Mouse (Mus musculus): ENCODE measurements around the gene Lyg2.

Gene Lyg2

DNA sequence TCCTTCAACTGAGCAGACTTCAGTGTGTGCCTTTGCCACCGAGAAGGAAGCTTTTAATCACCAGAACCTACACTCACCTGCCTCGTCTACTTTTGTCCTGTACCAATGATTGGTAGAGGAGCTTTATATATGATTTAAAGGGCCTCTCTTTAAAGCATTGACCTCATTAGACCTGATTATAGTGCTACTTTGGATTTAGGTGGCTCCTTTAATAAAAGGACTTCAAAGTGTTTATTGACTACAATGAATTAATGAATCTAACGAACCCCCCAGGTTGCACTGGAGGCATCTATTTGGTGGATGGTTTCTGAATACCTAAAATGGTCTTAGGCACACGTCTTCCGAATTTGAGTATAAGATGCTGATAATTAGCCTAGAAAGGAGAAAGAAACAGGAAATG, at the start of gene Lyg2:
Lyg2 (minus strand) TSS at position 101 of the 400 bp plus-strand sequence.
- DNase-seq (ENCODE audit: extremely low spot score, low spot score), result no peak

DNA sequence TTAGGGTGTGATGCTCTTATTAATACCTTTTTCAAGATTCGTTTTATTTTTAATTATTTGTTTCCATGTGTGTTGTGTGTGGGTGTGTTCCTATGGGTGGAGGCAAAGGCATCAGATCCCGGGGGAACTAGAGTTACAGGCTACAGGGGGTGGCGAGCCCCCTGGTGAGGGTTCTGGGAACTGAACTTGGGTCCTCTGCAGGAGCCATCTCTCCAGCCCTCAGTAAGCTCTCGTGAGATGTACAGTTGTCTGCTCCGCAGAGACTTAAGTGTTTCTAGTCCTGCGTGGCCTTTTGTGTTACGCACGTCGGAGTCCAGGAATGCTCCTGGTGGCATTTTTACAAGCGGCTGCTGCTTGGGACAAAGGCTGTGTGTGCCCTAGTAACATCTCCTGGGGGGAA, 49.3 kb upstream of the Lyg2 start:
- no peak for DNase-seq (ENCODE audit: extremely low spot score, low spot score)

DNA sequence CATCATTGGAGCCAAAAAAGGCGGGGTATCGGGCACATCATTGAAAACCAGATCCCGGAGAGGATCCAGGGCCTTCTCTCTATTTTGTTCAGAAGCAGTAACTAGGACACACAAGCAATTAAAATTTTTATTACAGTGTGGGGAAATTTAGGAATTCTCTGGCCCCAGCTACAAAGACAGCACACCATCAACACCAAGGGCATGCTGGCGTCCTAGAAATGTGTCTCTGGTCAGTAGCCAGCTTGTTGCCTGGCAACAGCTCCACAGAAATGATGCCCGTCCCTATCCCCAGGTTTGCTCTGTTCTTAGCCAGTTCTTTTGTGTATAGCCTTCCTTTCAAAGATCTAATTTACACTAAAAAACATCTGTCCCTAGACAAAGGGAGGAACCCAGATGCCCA, 43.2 kb upstream of the Lyg2 start:
- no peak for DNase-seq (ENCODE audit: extremely low spot score, low spot score)

DNA sequence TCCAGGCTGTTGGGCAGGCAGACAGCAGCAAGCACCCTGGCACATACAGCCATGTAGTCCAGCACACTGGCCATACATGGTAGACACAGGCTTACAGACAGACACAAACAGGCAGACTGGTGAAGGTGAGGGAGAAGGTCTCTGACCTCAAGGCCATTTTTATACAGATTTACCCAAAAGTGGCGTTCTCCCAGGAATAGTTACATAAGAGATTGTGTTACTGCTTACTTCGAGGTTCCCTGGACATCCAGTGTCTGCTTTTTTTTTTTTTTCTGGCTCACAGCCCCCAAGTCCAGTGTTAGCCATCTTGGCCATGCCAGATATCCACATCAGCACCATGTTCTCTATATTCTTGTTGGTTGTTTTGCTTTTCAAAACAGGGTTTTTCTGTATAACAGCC, 42.2 kb upstream of the Lyg2 start:
- no peak for DNase-seq (ENCODE audit: extremely low spot score, low spot score)

DNA sequence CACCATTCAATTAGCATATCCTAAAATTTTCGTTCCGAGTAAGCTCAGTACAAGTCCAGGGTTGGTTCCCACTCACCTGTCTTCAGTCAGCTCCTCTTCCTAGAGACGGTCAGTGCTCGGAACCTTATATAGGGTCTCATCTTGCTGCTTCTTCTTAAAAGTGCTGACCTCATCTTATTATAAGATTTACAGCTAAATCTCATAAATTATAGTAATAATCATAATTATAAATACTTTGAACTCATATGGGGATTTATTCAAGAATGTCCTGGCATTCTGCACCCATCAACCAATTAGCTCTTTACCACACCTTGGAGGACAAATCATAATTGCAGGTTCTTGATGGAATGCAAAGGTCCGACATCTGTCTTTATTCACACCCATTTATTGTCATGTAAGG, 41.4 kb upstream of the Lyg2 start, which contains the start of gene Lyg1:
Lyg1 (minus strand) TSS at position 101 of the 400 bp plus-strand sequence.
- no peak for DNase-seq (ENCODE audit: extremely low spot score, low spot score)

DNA sequence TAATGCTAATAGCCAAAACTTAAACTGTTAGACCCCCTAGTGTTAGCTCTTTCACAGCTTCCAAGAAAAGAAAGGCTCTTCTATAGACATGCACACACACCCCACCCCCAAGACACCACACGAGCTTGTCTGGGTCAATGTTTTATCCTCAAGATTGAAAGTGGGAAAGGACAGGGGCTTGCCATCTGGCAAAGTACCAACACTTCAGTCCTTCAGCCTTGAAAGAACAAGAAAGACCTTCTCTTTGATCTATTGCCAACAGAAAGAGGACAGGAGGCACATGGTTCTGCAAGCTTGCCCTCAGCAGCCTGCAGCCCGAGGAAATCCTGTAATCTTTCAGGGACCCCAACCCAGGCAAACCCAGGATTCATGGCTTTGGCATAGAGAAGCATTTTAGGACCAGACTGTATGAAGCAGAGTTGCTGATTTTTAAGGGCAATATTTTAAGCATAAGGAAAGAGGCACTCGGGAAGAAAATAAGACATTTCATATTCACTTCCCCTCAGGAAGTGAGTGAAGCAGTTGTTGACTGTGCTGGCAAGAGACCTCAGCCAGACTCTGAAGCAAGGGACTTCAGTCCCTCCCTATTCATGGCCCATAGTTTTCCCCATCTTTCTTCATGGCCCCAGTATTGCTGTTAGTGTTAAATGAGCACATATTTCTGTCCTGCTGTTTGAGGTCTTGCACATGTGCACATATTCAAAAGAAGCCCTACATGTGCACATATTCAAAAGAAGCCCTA, 40.6 kb upstream of the Lyg2 start:
- no peak for DNase-seq (ENCODE audit: extremely low spot score, low spot score)

DNA sequence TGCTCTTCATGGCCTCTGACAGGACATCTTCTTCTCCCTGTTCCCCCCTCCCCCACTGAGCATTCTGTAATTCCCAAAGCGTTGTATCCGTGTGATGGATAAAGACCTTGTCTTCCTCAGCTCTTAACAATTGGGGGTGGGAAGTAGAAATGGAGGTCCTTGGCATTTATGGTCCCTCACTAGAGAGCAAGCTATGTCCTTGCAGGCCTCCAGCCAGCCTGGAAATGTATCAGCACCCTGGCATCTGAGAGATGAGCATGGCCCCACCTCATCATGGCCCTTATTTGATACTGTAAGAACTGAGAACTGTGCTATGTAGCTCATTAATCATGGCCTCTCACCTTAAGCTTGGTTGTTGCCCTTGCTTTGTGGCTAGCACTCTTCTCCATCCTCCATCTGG, 39.0 kb upstream of the Lyg2 start:
- no peak for DNase-seq (ENCODE audit: extremely low spot score, low spot score)

DNA sequence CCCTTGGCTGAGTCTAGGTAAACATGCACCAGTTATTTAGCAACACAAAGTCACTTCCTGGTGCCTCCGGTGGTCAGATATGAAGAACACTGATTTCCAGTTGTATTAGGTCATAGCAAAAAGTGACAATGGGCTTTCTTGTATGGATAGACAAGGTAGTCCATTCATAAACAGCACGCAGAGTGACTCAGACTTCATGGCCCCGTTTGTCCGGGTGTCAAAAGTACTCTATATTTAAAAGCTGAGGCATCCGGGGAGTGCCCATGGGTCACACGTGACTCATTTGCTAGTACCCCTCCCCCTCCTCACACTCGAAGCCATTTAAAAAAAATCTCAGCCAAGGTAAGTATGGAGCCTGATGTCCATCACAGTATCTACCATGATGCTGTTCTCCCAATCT, 38.5 kb upstream of the Lyg2 start:
- DNase-seq (ENCODE audit: extremely low spot score, low spot score), result no peak

DNA sequence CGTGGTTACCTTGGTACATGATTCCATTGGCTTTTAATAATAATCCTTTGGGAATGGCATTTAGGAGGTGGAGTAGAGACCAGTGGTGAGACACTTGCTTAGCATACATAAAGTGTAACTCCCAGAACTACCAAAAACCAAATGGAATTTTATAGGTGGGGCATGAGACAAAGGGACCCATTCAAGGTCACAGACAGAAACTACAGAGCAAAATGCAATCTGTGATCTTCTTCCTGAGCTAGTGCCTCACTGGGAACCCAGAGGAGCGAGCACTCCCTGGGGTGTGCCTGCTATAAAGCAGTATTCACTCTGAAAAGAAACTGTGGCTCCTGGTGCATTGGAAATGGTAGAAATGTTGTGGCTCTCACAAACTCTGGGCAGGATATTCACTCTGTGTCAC, 32.6 kb upstream of the Lyg2 start:
- no peak for DNase-seq (ENCODE audit: extremely low spot score, low spot score)

DNA sequence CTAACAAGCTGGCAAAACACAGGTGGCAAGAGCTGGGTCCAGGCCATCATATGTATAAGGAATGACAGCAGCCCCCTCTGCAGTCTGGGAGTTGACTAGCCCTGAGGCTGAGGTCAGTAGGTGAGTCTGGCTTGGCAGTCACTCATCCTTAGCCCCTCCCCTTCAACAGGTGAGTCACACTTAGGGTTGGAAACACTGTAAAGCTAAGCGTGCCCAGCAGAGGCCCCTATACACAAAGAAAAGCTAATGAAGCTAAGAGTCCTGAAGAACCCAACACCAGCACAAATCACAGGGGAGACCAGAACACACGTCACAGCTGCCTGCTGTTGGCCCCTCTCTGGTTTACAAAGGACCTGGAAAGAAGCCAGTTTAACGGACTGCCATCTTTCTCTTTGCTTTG, 15.5 kb upstream of the Lyg2 start:
- DNase-seq (ENCODE audit: extremely low spot score, low spot score), result no peak

DNA sequence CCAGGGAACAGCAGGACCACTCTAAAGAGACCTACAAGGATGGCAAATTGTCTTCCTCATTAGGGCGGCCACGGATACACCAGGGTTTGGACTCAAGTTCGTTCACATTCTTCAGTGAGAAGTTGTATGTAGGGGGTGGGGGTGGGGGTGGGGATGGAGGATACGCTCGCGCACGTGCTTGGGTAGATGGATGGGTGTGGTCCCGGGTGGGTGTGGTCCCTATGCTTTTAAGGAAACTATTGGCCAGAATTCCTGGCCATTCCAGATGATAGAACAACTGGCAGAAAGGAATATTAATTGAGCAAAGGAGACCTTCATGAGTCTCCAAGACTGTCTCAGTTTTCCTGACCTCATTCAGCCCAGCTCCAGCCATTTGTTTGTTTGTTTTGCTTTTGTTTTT, 9.7 kb upstream of the Lyg2 start:
- no peak for DNase-seq (ENCODE audit: extremely low spot score, low spot score)

DNA sequence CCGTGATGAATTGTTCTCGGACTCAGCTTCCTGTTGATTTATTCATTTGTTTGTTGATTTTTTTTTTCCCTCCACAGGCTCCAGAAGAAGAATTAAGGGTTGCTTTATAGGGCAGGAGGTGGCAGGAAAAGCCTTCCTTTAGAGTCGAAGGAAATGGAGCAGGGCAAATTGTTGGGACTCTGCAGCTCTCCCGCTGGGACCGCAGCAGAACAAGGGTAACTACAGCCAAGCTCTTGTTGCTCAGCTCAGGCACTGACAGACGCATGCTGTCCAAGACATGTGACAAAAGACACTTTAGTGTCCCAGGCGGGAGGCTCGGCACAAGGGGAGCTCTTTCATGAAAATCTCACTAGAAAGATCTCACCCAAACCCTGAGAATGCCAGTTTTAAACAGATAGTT, 6.2 kb upstream of the Lyg2 start:
- no peak for DNase-seq (ENCODE audit: extremely low spot score, low spot score)

DNA sequence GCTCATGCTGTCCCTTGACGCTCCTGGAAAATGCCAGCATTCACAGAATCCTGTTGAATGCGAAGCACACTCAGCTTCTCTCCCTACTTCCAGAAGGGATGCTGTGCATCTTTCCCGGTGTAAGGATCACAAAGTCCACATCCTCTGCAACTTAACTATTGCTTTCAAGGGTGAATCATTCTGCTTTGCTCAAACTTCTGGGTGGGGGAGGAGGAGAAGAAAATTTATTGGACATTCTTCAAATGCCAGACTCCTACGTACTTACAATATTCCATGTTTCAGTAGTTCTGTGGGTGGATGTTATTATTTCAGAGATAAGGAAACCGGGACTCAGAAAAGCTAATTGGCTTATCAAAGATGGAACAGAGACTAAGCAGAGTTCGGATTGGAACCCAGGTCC, 1.8 kb upstream of the Lyg2 start:
- no peak for DNase-seq (ENCODE audit: extremely low spot score, low spot score)

DNA sequence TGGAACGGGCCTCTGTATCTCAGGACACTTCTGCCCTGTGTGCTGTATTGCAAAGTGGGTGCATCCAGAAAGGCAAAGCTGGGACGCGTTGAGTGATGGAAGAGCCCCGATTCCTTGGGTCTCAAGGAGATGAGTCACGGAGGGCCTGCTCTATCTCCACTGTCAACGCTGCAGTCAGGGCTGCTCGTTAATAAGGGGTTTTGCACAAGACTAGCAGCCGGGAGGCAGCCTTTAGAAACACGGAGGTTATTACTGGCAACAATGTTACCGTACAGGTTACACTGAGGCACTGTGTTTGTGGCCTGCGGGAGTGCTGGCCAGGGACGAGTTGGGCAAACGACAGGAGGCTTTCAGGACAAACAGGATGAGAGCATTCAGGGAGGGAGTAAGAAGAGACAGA, 1.4 kb upstream of the Lyg2 start:
- DNase-seq (ENCODE audit: extremely low spot score, low spot score), result no peak

DNA sequence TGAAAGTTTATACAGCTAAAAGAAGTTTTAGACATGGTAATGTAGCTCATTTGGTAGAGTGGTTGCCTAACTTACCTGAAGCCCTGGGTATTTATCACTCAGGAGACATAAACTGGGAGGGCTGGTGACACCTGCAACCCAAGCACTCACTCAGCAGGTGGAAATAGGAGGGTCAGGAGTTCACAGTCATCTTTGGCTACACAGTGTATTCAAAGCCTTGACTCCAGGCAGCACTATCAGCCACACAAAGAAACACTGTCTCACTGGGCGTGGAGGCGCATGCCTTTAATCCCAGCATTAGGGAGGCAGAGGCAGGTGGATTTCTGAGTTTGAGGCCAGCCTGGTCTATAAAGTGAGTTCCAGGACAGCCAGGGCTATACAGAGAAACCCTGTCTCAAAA, 3.5 kb downstream of the Lyg2 start:
- no peak for DNase-seq (ENCODE audit: extremely low spot score, low spot score)

DNA sequence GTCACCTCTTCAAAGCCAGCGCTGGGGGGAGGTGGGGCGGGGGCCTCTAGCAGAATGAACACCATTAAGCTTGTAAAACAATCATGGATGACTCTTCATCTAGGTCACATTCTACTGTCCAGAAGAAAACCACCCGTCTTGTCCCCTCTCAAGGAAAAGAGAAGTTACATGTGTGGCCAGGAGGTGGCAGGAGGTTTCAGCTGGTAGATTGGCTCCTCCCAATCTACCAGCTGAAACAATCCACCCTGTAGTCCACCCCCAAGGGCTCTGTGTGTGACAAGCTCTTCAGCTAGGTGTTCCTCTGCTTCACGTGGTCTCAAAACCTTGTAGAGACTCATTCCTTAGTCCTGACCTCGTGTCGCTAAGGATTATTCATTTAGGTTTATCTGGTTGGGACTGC, 13.1 kb downstream of the Lyg2 start:
- peak; percentile 16 for DNase-seq (ENCODE audit: extremely low spot score, low spot score)

DNA sequence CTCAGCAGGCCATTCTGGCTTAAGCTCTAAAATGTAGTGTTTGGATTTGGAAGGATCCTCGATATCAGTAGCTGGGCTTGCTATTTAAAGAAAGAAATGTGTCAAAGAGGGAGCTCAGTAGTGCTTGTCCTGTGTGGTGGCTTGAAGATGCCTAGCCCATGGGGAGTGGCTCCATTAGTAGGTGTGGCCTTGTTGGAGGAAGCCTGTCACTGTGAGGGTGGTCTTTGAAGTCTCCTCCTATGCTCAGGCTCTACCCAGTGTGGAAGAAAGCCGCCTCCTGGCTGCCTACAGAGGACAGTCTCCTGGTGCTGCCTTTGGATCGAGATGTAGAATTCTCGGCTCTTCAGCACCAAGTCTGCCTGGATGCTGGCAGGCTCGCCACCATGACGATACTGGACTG, 16.0 kb downstream of the Lyg2 start:
- no peak for DNase-seq (ENCODE audit: extremely low spot score, low spot score)

DNA sequence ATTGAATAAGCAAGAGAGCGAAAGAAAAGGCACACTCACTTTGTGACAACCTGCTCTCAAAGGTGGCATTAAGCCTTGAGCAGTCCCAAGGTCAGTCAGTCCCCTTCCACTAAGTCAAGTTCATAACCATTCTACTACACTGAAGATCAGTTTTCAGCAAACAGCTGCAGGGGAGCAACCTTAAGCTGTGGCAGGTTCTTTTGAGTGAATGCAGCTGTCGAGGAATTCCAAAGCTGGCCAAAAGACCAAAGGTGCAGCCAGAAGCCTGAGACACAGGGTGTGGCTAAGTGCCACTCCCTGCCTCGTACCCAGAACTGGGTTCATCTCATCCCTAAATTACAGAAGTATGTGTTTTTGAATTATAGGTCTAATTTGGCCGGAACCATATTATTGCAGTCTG, 16.5 kb downstream of the Lyg2 start:
- DNase-seq (ENCODE audit: extremely low spot score, low spot score), result no peak

DNA sequence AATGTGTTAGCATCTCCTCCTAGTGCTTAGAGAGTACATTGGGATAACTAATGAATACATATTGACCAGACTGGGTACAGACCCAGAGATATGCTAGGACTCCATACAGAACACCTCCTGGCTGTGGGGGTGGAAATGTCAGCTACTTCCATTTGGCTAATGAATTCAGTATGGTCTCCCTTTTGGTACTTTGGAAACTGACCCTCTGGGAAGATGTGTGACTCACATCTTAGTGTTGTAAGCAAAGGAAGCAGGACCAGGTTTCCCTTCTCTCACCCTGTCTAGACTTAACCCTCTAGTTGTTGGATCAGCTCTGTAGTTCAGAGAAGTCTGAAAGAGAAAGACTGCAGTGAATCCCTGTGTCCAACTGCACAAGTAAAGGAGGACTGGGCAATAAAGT, 21.7 kb downstream of the Lyg2 start:
- no peak for DNase-seq (ENCODE audit: extremely low spot score, low spot score)

DNA sequence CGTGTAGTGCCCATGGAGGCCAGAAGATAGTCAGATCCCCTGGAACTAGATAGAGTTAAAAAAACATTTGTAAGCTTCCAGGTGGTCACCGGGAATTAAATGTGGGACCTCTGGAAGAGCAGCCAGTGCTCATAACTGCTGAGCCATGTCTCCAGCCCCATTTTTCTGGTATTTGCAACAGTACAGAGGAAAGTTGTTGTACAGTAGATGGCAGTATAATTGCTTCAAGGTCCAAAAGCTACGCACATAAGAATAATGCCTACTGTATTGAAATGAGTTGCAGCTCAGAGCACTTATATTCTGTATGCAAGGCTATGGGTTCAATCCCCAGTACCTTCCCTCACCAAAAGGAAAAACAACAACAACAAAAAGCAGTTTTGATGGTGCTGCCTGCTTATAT, 24.9 kb downstream of the Lyg2 start:
- no peak for DNase-seq (ENCODE audit: extremely low spot score, low spot score)

DNA sequence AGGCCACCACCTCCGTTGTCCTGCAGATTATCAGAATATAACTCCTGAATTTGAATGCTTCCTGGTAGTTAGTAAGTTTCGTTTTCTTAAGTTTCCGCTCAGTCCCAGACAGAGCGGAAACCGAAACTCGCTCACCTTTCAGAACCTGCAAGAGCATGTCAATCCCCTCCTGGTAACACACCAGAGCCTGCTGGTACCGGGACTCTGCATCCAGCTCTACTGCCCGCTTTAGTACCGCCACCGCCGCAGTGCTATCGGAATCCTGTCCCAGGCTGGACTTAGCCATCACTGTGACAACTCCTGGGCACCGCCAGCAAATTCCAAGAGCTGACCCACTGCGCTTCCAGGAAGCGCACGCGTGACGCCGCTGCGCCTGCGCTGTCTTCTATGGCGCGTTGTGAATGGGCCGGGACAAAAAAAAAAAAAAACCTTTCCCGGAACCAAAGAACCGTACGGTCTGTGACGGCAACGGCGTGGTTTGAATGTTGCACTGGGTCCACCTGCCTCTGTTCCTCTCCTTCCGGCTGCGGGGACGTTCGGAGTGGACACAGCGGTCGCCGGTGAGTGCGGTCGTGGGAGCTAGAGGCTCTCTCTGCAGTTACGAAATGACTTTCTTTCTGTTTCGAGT, 26.2 kb downstream of the Lyg2 start, which contains the start of the genes Mitd1 and Mrpl30:
Mitd1 (minus strand) TSS at position 387 of the 628 bp plus-strand sequence.
Mrpl30 (plus strand) TSS at position 453 of the 628 bp plus-strand sequence.
- peak; percentile 90 for DNase-seq (ENCODE audit: extremely low spot score, low spot score)

DNA sequence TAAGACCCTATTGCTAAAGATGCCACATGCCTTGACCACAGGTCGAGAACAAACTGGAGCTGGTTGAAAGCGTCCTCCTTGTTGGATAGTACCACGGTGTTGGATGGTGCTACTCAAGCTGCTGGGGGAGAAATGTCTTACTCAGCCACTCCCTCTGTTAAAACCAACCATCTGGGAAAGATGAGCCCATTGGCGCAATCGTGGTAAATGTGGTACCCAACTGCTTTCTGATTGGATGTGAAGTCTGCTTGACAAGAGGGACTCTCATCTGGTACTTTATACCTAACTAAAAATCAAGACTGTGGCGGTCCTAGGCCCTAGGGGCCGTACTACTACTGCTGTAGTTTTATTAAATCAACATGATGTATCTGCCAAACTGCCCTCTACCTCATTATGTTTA, 27.1 kb downstream of the Lyg2 start:
- DNase-seq (ENCODE audit: extremely low spot score, low spot score), result no peak

DNA sequence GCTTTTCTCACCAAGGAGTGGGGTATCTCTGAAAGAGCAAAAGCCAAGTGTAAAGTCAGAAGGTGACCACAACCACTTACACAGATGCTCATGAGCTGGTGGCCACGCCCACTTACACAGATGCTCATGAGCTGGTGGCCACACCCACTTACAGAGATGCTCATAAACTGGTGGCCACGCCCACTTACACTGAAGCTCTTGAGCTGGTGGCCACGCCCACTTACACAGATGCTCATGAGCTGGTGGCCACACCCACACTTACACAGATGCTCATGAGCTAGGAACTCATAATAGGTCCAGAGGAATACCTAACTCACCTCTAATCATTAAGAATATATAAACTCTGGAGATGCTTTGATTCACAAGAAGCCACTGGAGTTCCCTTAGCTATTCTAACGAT, 31.8 kb downstream of the Lyg2 start:
- no peak for DNase-seq (ENCODE audit: extremely low spot score, low spot score)

Measured in neural tube, embryonic 10.5 days (tissue).